Mouse (Mus musculus) kidney, embryonic 15.5 days (tissue): Measurements from ENCODE around the gene Asf1b. TPM values are rescaled to one million over a fixed set of nuclear protein-coding genes. Genes with fewer than 3 reads are reported as not detected.

ENCODE experiments used
- ATAC-seq: fragments of 200-750 bp; cut with Nextera tagmentation; replicated peaks from 2 replicates; pipeline ENCODE4 v1.8.0; 2017; ENCODE audit warnings: moderate TSS enrichment; ENCODE audit not compliant: low FRiP score
- H3K27ac ChIP-seq: fragments of 300-500 bp; sonication (generic); 2 replicates; pipeline ENCODE4 v1.5.1; 2015; ENCODE audit warnings: mild to moderate bottlenecking, inconsistent platforms
- H3K27me3 ChIP-seq: fragments of 300-500 bp; sonication (generic); 2 replicates; pipeline ENCODE4 v1.6.1; 2015; ENCODE audit warnings: inconsistent platforms
- H3K36me3 ChIP-seq: fragments of 300-500 bp; sonication (generic); 2 replicates; pipeline ENCODE4 v1.6.1; 2015; ENCODE audit warnings: inconsistent platforms
- H3K4me1 ChIP-seq: fragments of 300-500 bp; sonication (generic); 2 replicates; pipeline ENCODE4 v1.6.1; 2015; ENCODE audit warnings: inconsistent platforms
- H3K4me2 ChIP-seq: fragments of 300-500 bp; sonication (generic); 2 replicates; pipeline ENCODE4 v1.6.1; 2015; ENCODE audit warnings: moderate library complexity, mild to moderate bottlenecking, inconsistent platforms
- H3K4me3 ChIP-seq: fragments of 300-500 bp; sonication (generic); replicated peaks from 2 replicates; pipeline ENCODE4 v1.5.1; 2015; ENCODE audit warnings: mild to moderate bottlenecking, inconsistent platforms
- H3K9ac ChIP-seq: fragments of 300-500 bp; sonication (generic); 2 replicates; pipeline ENCODE4 v1.6.1; 2015; ENCODE audit warnings: mild to moderate bottlenecking, inconsistent platforms
- H3K9me3 ChIP-seq: fragments of 300-500 bp; sonication (generic); replicated peaks from 2 replicates; pipeline ENCODE4 v1.6.1; 2016; ENCODE audit warnings: inconsistent platforms
- WGBS: fragments of 180-500 bp; shearing (Covaris S2); methylation state at CpG from one replicate; pipeline ENCODE4 v1.1.7; 2015; ENCODE audit warnings: mixed read lengths; 5-methylcytosine and 5-hydroxymethylcytosine counted together
- polyA plus RNA-seq: library from polyadenylated mRNA; unstranded; fragments of >200 nt; fragmentation: Nextera tagmentation; extraction: Ambion mirVana; gene quantifications from 2 replicates; pipeline ENCODE4 v1.2.1, GENCODE M21; 2015

Asf1b gene
- polyA plus RNA-seq, 1 experiment from 2014 or later = 62.2 TPM

GRCm38 (mm10) chr8:83934222-83934621 is 21.1 kb upstream of the Asf1b start:
- no peaks in the 10 kb centered on the region for H3K9me3 ChIP-seq
- ATAC-seq = no peak
- no peaks in the 10 kb centered on the region for H3K27me3 ChIP-seq
- no peak overlapping the region for H3K9ac ChIP-seq
- H3K27ac ChIP-seq = no peak overlapping the region
- H3K4me3 ChIP-seq = no peak overlapping the region
- WGBS = 89% methylated on average over 5 of the region's 5 CpGs
- H3K4me1 ChIP-seq = no peaks in the 10 kb centered on the region
- H3K36me3 ChIP-seq = peaks cover 100% of the 10 kb centered on the region
- H3K4me2 ChIP-seq = no peak overlapping the region

GRCm38 (mm10) chr8:83934994-83935393 is 20.3 kb upstream of the Asf1b start:
- H3K9me3 ChIP-seq = no peaks in the 10 kb centered on the region
- no peak overlapping the region for H3K4me3 ChIP-seq
- WGBS = 86% methylated on average over 2 of the region's 2 CpGs
- no peak overlapping the region for H3K9ac ChIP-seq
- H3K4me1 ChIP-seq = no peaks in the 10 kb centered on the region
- no peaks in the 10 kb centered on the region for H3K27me3 ChIP-seq
- H3K36me3 ChIP-seq = peaks cover 98% of the 10 kb centered on the region
- no peak overlapping the region for H3K4me2 ChIP-seq
- H3K27ac ChIP-seq = no peak overlapping the region
- ATAC-seq = no peak

GRCm38 (mm10) chr8:83935435-83935834 is 19.9 kb upstream of the Asf1b start:
- no peaks in the 10 kb centered on the region for H3K9me3 ChIP-seq
- no peak overlapping the region for H3K4me3 ChIP-seq
- no peak overlapping the region for H3K4me2 ChIP-seq
- H3K27ac ChIP-seq = no peak overlapping the region
- ATAC-seq = no peak
- H3K36me3 ChIP-seq = peaks cover 96% of the 10 kb centered on the region
- 92% methylated on average over 8 of the region's 8 CpGs for WGBS
- no peaks in the 10 kb centered on the region for H3K27me3 ChIP-seq
- no peak overlapping the region for H3K9ac ChIP-seq
- no peaks in the 10 kb centered on the region for H3K4me1 ChIP-seq

- Histone ChIP-seq H3K4me1 (no peaks in the 10 kb centered on the region), H3K27me3 (no peaks in the 10 kb centered on the region), H3K4me2 (no peak overlapping the region), H3K36me3 (peaks cover 74% of the 10 kb centered on the region), H3K4me3 (no peak overlapping the region), H3K9ac (no peak overlapping the region), H3K27ac (no peak overlapping the region), H3K9me3 (no peaks in the 10 kb centered on the region)
- 90% methylated on average over 7 of the region's 7 CpGs for WGBS
- no peak for ATAC-seq
These were observed 17.7 kb upstream of the Asf1b start for GRCm38 (mm10) chr8:83937645-83938044.

GRCm38 (mm10) chr8:83938330-83938729 is 17.0 kb upstream of the Asf1b start:
- 91% methylated on average over 15 of the region's 15 CpGs for WGBS
- no peaks in the 10 kb centered on the region for H3K9me3 ChIP-seq
- no peak for ATAC-seq
- H3K27me3 ChIP-seq = no peaks in the 10 kb centered on the region
- H3K4me2 ChIP-seq = no peak overlapping the region
- no peak overlapping the region for H3K27ac ChIP-seq
- no peak overlapping the region for H3K9ac ChIP-seq
- peaks cover 67% of the 10 kb centered on the region for H3K36me3 ChIP-seq
- no peaks in the 10 kb centered on the region for H3K4me1 ChIP-seq
- H3K4me3 ChIP-seq = no peak overlapping the region

- Histone ChIP-seq H3K4me3 (no peak overlapping the region), H3K36me3 (peaks cover 38% of the 10 kb centered on the region), H3K27me3 (no peaks in the 10 kb centered on the region), H3K4me2 (no peak overlapping the region), H3K4me1 (no peaks in the 10 kb centered on the region), H3K27ac (no peak overlapping the region), H3K9me3 (no peaks in the 10 kb centered on the region), H3K9ac (no peak overlapping the region)
- WGBS = 78% methylated on average over 6 of the region's 6 CpGs
- no peak for ATAC-seq
These were observed 14.1 kb upstream of the Asf1b start for GRCm38 (mm10) chr8:83941066-83941677.

GRCm38 (mm10) chr8:83942446-83942845 is 12.9 kb upstream of the Asf1b start:
- no peaks in the 10 kb centered on the region for H3K9me3 ChIP-seq
- WGBS = 78% methylated on average over 1 of the region's 1 CpGs
- no peaks in the 10 kb centered on the region for H3K27me3 ChIP-seq
- H3K9ac ChIP-seq = no peak overlapping the region
- H3K36me3 ChIP-seq = peaks cover 26% of the 10 kb centered on the region
- no peak overlapping the region for H3K4me2 ChIP-seq
- no peak for ATAC-seq
- H3K4me3 ChIP-seq = no peak overlapping the region
- H3K27ac ChIP-seq = no peak overlapping the region
- H3K4me1 ChIP-seq = no peaks in the 10 kb centered on the region

GRCm38 (mm10) chr8:83945540-83945939 is 9.8 kb upstream of the Asf1b start:
- Histone ChIP-seq H3K27me3 (no peaks in the 10 kb centered on the region), H3K4me2 (no peak overlapping the region), H3K36me3 (no peaks in the 10 kb centered on the region), H3K9me3 (no peaks in the 10 kb centered on the region), H3K27ac (no peak overlapping the region), H3K4me1 (no peaks in the 10 kb centered on the region), H3K9ac (no peak overlapping the region), H3K4me3 (no peak overlapping the region)
- no peak for ATAC-seq
- 65% methylated on average over 3 of the region's 3 CpGs for WGBS

GRCm38 (mm10) chr8:83954749-83955105 is 580 bp upstream of the Asf1b start:
- H3K27ac ChIP-seq = peak overlapping the region; percentile 51
- peaks cover 24% of the 10 kb centered on the region for H3K4me1 ChIP-seq
- 2% methylated on average over 14 of the region's 14 CpGs for WGBS
- H3K36me3 ChIP-seq = no peaks in the 10 kb centered on the region
- H3K4me3 ChIP-seq = peak overlapping the region; percentile 85
- peak overlapping the region; percentile 62 for H3K9ac ChIP-seq
- peak overlapping the region; percentile 96 for H3K4me2 ChIP-seq
- no peaks in the 10 kb centered on the region for H3K27me3 ChIP-seq
- no peaks in the 10 kb centered on the region for H3K9me3 ChIP-seq
- ATAC-seq = no peak

GRCm38 (mm10) chr8:83955958-83956218 is 581 bp downstream of the Asf1b start:
- peak overlapping the region; percentile 96 for H3K4me2 ChIP-seq
- no peak for ATAC-seq
- no peaks in the 10 kb centered on the region for H3K9me3 ChIP-seq
- peak overlapping the region; percentile 85 for H3K4me3 ChIP-seq
- H3K4me1 ChIP-seq = peaks cover 24% of the 10 kb centered on the region
- WGBS = under 1% methylated on average over 15 of the region's 15 CpGs
- 0 out of 2 replicates have a peak overlapping the region, but pooled peaks have one; percentile 32 for H3K27ac ChIP-seq
- peak overlapping the region; percentile 68 for H3K9ac ChIP-seq
- H3K27me3 ChIP-seq = no peaks in the 10 kb centered on the region
- H3K36me3 ChIP-seq = no peaks in the 10 kb centered on the region

- Histone ChIP-seq H3K36me3 (no peaks in the 10 kb centered on the region), H3K27me3 (no peaks in the 10 kb centered on the region), H3K4me1 (peaks cover 24% of the 10 kb centered on the region), H3K4me2 (peak overlapping the region; percentile 96), H3K4me3 (peak overlapping the region; percentile 85), H3K27ac (no peak overlapping the region), H3K9me3 (no peaks in the 10 kb centered on the region), H3K9ac (0 out of 2 replicates have a peak overlapping the region, but pooled peaks have one; percentile 68)
- ATAC-seq = no peak
- WGBS = 35% methylated on average over 1 of the region's 1 CpGs
These were observed 1.5 kb downstream of the Asf1b start for GRCm38 (mm10) chr8:83956789-83957188.

GRCm38 (mm10) chr8:83964015-83964765 is 8.9 kb downstream of the Asf1b start:
- Histone ChIP-seq H3K4me1 (no peaks in the 10 kb centered on the region), H3K4me2 (no peak overlapping the region), H3K9me3 (no peaks in the 10 kb centered on the region), H3K4me3 (no peak overlapping the region), H3K27me3 (no peaks in the 10 kb centered on the region), H3K27ac (no peak overlapping the region), H3K9ac (no peak overlapping the region), H3K36me3 (peaks cover 35% of the 10 kb centered on the region)
- no peak for ATAC-seq
- 90% methylated on average over 5 of the region's 5 CpGs for WGBS

- Histone ChIP-seq H3K9ac (no peak overlapping the region), H3K27ac (no peak overlapping the region), H3K27me3 (no peaks in the 10 kb centered on the region), H3K4me1 (peaks cover 6% of the 10 kb centered on the region), H3K9me3 (no peaks in the 10 kb centered on the region), H3K4me3 (no peak overlapping the region), H3K36me3 (peaks cover 45% of the 10 kb centered on the region), H3K4me2 (no peak overlapping the region)
- ATAC-seq = no peak
- WGBS = 92% methylated on average over 7 of the region's 7 CpGs
These were observed 12.4 kb downstream of the Asf1b start for GRCm38 (mm10) chr8:83967701-83968100.
